Mouse (Mus musculus) heart, postnatal 0 days (tissue): ENCODE data around the gene Copg1. TPM values are rescaled to one million over a fixed set of nuclear protein-coding genes. Genes with fewer than 3 reads are reported as not detected.

ENCODE experiments used
- ATAC-seq: fragments of 200-750 bp; cut with Nextera tagmentation; 2 replicates; pipeline ENCODE4 v1.8.0; 2017; ENCODE audit warnings: low read depth, moderate number of reproducible peaks, moderate library complexity; ENCODE audit not compliant: insufficient read depth
- DNase-seq: peaks from one replicate; pipeline ENCODE4 v3.0.0-alpha.2; 2016; ENCODE audit warnings: low spot score
- H3K27ac ChIP-seq: fragments of 300-500 bp; sonication (generic); 2 replicates; pipeline ENCODE4 v1.5.1; 2014; ENCODE audit warnings: low read depth, mild to moderate bottlenecking
- H3K27me3 ChIP-seq: fragments of 300-500 bp; sonication (generic); 2 replicates; pipeline ENCODE4 v1.6.1; 2014; ENCODE audit warnings: low read length, mixed read lengths; ENCODE audit not compliant: control insufficient read depth, insufficient read depth
- H3K36me3 ChIP-seq: fragments of 300-500 bp; sonication (generic); replicated peaks from 2 replicates; pipeline ENCODE4 v1.6.1; 2014; ENCODE audit warnings: low read length, mixed read lengths; ENCODE audit not compliant: control insufficient read depth, insufficient read depth
- H3K4me1 ChIP-seq: fragments of 300-500 bp; sonication (generic); 2 replicates; pipeline ENCODE4 v1.6.1; 2014; ENCODE audit warnings: antibody characterized with exemption; ENCODE audit not compliant: control insufficient read depth, insufficient read depth
- H3K4me2 ChIP-seq: fragments of 300-500 bp; sonication (generic); 2 replicates; pipeline ENCODE4 v1.6.1; 2014; ENCODE audit warnings: low read depth, mild to moderate bottlenecking, low read length, moderate library complexity
- H3K4me3 ChIP-seq: fragments of 300-500 bp; sonication (generic); 2 replicates; pipeline ENCODE4 v1.5.1; 2014; ENCODE audit warnings: low read depth, low read length
- H3K9ac ChIP-seq: fragments of 300-500 bp; sonication (generic); replicated peaks from 2 replicates; pipeline ENCODE4 v1.6.1; 2014; ENCODE audit warnings: low read depth, low read length, mixed read lengths
- H3K9me3 ChIP-seq: fragments of 300-500 bp; sonication (generic); replicated peaks from 2 replicates; pipeline ENCODE4 v1.6.1; 2016; ENCODE audit warnings: low read length; ENCODE audit not compliant: control insufficient read depth
- CTCF ChIP-seq: IDR thresholded peaks from 2 replicates; pipeline ENCODE4 v1.5.1; 2016; ENCODE audit warnings: antibody characterized with exemption, control low read depth, low read depth
- EP300 ChIP-seq: IDR thresholded peaks from 2 replicates; pipeline ENCODE4 v1.6.1; 2016; ENCODE audit warnings: antibody characterized with exemption, low read depth
- WGBS: fragments of 180-500 bp; shearing (Covaris S2); extraction: QIAGEN DNeasy Blood & Tissue Kit; methylation state at CpG from one replicate; pipeline ENCODE4 v1.1.7; 2014; 5-methylcytosine and 5-hydroxymethylcytosine counted together
- polyA plus RNA-seq: library from polyadenylated mRNA; unstranded; fragments of >200 nt; fragmentation: Nextera tagmentation; extraction: Ambion mirVana; gene quantifications from 2 replicates; pipeline ENCODE4 v1.2.1, GENCODE M21; 2015
- total RNA-seq: library from RNA; depleted of rRNA; stranded (reverse); fragments of >200 nt; gene quantifications from 2 replicates; pipeline ENCODE4 v1.2.3, GENCODE M21; 2014; ENCODE audit warnings: low replicate concordance

Copg1 gene
- total and polyA plus RNA-seq, 2 experiments from 2014 or later, result 66.3 to 92.4 TPM

GRCm38 (mm10) chr6:87876068-87876643 lies 11.5 kb upstream of the Copg1 start:
- H3K4me1 ChIP-seq, result no peaks in the 10 kb centered on the region; the same call in 1 of the 2 replicates
- H3K27me3 ChIP-seq, result no peaks in the 10 kb centered on the region
- H3K36me3 ChIP-seq, result no peaks in the 10 kb centered on the region
- ATAC-seq (peak; percentile 53; the same call in 1 of the 2 replicates), DNase-seq (no peak)
- H3K9me3 ChIP-seq, result no peaks in the 10 kb centered on the region
- TF ChIP-seq CTCF (no peak), EP300 (no peak)
- no peak overlapping the region for H3K4me2 ChIP-seq
- no peak overlapping the region for H3K9ac ChIP-seq
- H3K4me3 ChIP-seq, result no peak overlapping the region
- WGBS, result 64% methylated on average over 13 of the region's 13 CpGs
- 0 out of 2 replicates have a peak overlapping the region, but pooled peaks have one; percentile 23 for H3K27ac ChIP-seq

- ATAC-seq, result no peak
- Histone ChIP-seq H3K27ac (no peak overlapping the region), H3K27me3 (no peaks in the 10 kb centered on the region), H3K9ac (no peak overlapping the region), H3K4me2 (no peak overlapping the region), H3K4me1 (no peaks in the 10 kb centered on the region), H3K36me3 (no peaks in the 10 kb centered on the region), H3K9me3 (no peaks in the 10 kb centered on the region), H3K4me3 (no peak overlapping the region)
- 32% methylated on average over 4 of the region's 4 CpGs for WGBS
- no peak for DNase-seq
- no peak for TF ChIP-seq EP300
- TF ChIP-seq CTCF, result no peak
Observed at GRCm38 (mm10) chr6:87879010-87879409, 8.6 kb upstream of the Copg1 start.

GRCm38 (mm10) chr6:87879628-87880027 lies 8.0 kb upstream of the Copg1 start:
- ATAC-seq (no peak), DNase-seq (no peak)
- Histone ChIP-seq H3K9ac (no peak overlapping the region), H3K4me3 (no peak overlapping the region), H3K27ac (no peak overlapping the region), H3K27me3 (no peaks in the 10 kb centered on the region), H3K9me3 (no peaks in the 10 kb centered on the region), H3K4me2 (no peak overlapping the region), H3K36me3 (no peaks in the 10 kb centered on the region), H3K4me1 (no peaks in the 10 kb centered on the region)
- no peak for TF ChIP-seq CTCF
- TF ChIP-seq EP300, result no peak
- 53% methylated on average over 3 of the region's 3 CpGs for WGBS

- no peak for TF ChIP-seq EP300
- TF ChIP-seq CTCF, result no peak
- no peak for ATAC-seq
- Histone ChIP-seq H3K4me2 (no peak overlapping the region), H3K27ac (no peak overlapping the region), H3K9ac (no peak overlapping the region), H3K36me3 (no peaks in the 10 kb centered on the region), H3K4me3 (no peak overlapping the region), H3K27me3 (no peaks in the 10 kb centered on the region), H3K9me3 (no peaks in the 10 kb centered on the region), H3K4me1 (no peaks in the 10 kb centered on the region)
- 59% methylated on average over 3 of the region's 3 CpGs for WGBS
- DNase-seq, result no peak
Observed at GRCm38 (mm10) chr6:87882221-87882620, 5.4 kb upstream of the Copg1 start.

GRCm38 (mm10) chr6:87882816-87883215 lies 4.8 kb upstream of the Copg1 start:
- Histone ChIP-seq H3K27ac (no peak overlapping the region), H3K4me2 (no peak overlapping the region), H3K9me3 (no peaks in the 10 kb centered on the region), H3K27me3 (no peaks in the 10 kb centered on the region), H3K4me3 (no peak overlapping the region), H3K9ac (no peak overlapping the region), H3K4me1 (no peaks in the 10 kb centered on the region), H3K36me3 (no peaks in the 10 kb centered on the region)
- ATAC-seq, result no peak
- no peak for DNase-seq
- TF ChIP-seq CTCF (no peak), EP300 (no peak)
- 42% methylated on average over 4 of the region's 4 CpGs for WGBS

- Histone ChIP-seq H3K27ac (no peak overlapping the region), H3K4me3 (no peak overlapping the region), H3K36me3 (peaks cover 24% of the 10 kb centered on the region), H3K4me2 (no peak overlapping the region), H3K27me3 (no peaks in the 10 kb centered on the region), H3K9me3 (no peaks in the 10 kb centered on the region), H3K4me1 (peaks cover 9% of the 10 kb centered on the region), H3K9ac (no peak overlapping the region)
- DNase-seq (no peak), ATAC-seq (no peak)
- WGBS, result 85% methylated on average over 1 of the region's 1 CpGs
- TF ChIP-seq EP300 (no peak), CTCF (no peak)
Observed at GRCm38 (mm10) chr6:87886721-87887120, 893 bp upstream of the Copg1 start.
